Mouse (Mus musculus): ENCODE data around the gene Lurap1.

Lurap1 gene

GRCm38 (mm10) chr4:116151238-116151637 is at the start of gene Lurap1:
Lurap1 (minus strand) TSS chr4:116151338.
- DNase-seq (ENCODE audit: low read depth, low spot score) = no peak

GRCm38 (mm10) chr4:116198422-116198821 is 47.3 kb upstream of the Lurap1 start:
- DNase-seq (ENCODE audit: low read depth, low spot score) = no peak

- DNase-seq (ENCODE audit: low read depth, low spot score) = no peak
These were observed 42.6 kb upstream of the Lurap1 start for GRCm38 (mm10) chr4:116193583-116194383.

GRCm38 (mm10) chr4:116192286-116192835 is 41.2 kb upstream of the Lurap1 start:
- no peak for DNase-seq (ENCODE audit: low read depth, low spot score)

- DNase-seq (ENCODE audit: low read depth, low spot score) = no peak
These were observed 33.9 kb upstream of the Lurap1 start for GRCm38 (mm10) chr4:116185083-116185482.

- peak; percentile 80 for DNase-seq (ENCODE audit: low read depth, low spot score)
These were observed 31.6 kb upstream of the Lurap1 start for GRCm38 (mm10) chr4:116182745-116183144.

GRCm38 (mm10) chr4:116182079-116182478 is 30.9 kb upstream of the Lurap1 start:
- DNase-seq (ENCODE audit: low read depth, low spot score) = peak; percentile 67

GRCm38 (mm10) chr4:116177140-116177539 is 26.0 kb upstream of the Lurap1 start:
- peak; percentile 53 for DNase-seq (ENCODE audit: low read depth, low spot score)

GRCm38 (mm10) chr4:116176543-116176988 is 25.4 kb upstream of the Lurap1 start:
- DNase-seq (ENCODE audit: low read depth, low spot score) = peak; percentile 71

- DNase-seq (ENCODE audit: low read depth, low spot score) = no peak
These were observed 24.8 kb upstream of the Lurap1 start for GRCm38 (mm10) chr4:116175711-116176542.

GRCm38 (mm10) chr4:116175136-116175535 is 24.0 kb upstream of the Lurap1 start:
- DNase-seq (ENCODE audit: low read depth, low spot score) = no peak

GRCm38 (mm10) chr4:116174466-116175116 is 23.5 kb upstream of the Lurap1 start:
- no peak for DNase-seq (ENCODE audit: low read depth, low spot score)

GRCm38 (mm10) chr4:116173752-116174151 is 22.6 kb upstream of the Lurap1 start:
- no peak for DNase-seq (ENCODE audit: low read depth, low spot score)

GRCm38 (mm10) chr4:116173072-116173471 is 21.9 kb upstream of the Lurap1 start, which contains the start of the genes 1700042G07Rik and Gm49337:
1700042G07Rik (plus strand) TSS chr4:116173372.
Gm49337 (plus strand) TSS chr4:116173384.
- DNase-seq (ENCODE audit: low read depth, low spot score) = no peak

GRCm38 (mm10) chr4:116169353-116169672 is 18.2 kb upstream of the Lurap1 start:
- DNase-seq (ENCODE audit: low read depth, low spot score) = no peak

GRCm38 (mm10) chr4:116168617-116169352 is 17.6 kb upstream of the Lurap1 start:
- DNase-seq (ENCODE audit: low read depth, low spot score) = peak; percentile 58

GRCm38 (mm10) chr4:116167404-116167803 is 16.3 kb upstream of the Lurap1 start, which contains the start of gene Tspan1:
Tspan1 (minus strand) TSS chr4:116167601.
- peak; percentile 41 for DNase-seq (ENCODE audit: low read depth, low spot score)

- no peak for DNase-seq (ENCODE audit: low read depth, low spot score)
These were observed 14.7 kb upstream of the Lurap1 start for GRCm38 (mm10) chr4:116165708-116166407.

- DNase-seq (ENCODE audit: low read depth, low spot score) = peak; percentile 41
These were observed 13.8 kb upstream of the Lurap1 start for GRCm38 (mm10) chr4:116164759-116165554.
